Mouse (Mus musculus): ENCODE measurements around the gene Kcnj5.

DNA sequence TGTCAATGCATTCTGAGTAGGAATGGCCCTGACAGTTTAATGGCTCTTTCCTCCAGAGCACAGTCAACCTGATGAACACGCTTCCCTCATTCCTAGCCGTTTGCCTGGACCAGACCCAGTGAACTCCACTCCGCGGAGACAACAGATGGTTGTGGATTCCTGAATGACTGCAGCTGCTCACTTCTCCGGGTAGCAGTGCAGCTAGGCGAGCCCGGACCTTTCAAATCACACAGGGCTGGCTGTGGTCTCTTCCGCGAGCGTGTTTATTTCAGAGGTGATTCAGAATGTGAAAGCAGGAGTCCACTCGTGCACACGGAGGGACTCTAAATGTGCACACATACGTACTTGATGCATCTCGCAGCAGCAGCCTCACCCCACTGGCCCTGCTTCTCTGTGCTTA lies 32.4 kb downstream of the Kcnj5 start:
- TF ChIP-seq CTCF (IDR thresholded peaks at IDR 0.05; ENCODE audit: control insufficient read depth, insufficient read depth, insufficient replicate concordance, low read depth, low read length) = no peak
- TF ChIP-seq POLR2A (IDR thresholded peaks at IDR 0.05; ENCODE audit: control insufficient read depth, low read depth, low read length) = no peak
